Mouse (Mus musculus): ENCODE measurements around the gene Gm10666. TPM values are rescaled to one million over a fixed set of nuclear protein-coding genes. Genes with fewer than 3 reads are reported as not detected.
"Not testable (repeated sequence)": the region's sequence is repeated elsewhere in the genome, so short reads cannot be mapped to it uniquely, and the experiment has no call there.

The Gm10666 gene
- not detected in 2 replicates for polyA plus RNA-seq (2015; fragmentation: Nextera tagmentation; extraction: Ambion mirVana)

DNA sequence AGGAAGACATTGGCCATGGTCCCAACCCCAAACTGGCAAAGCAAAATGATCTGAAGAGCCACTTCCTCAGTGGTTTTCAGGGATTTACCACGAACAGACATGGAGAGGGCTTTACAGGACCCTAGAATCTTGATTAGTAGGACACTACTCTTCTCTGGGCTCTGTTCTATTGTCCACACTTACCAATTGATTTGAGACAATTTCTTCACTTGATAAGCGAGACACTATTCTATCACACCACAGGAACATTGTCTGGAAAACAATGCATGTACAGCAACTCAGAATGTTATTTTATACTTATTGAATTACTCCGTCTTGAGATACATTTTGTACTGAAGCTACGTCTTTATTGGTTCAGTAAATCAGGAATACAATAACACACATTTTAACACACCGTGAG is at the start of gene Gm10666:
Gene Gm10666 (minus strand): TSS at position 101 of the 400 bp plus-strand sequence.
- WGBS, result no CpG with 5 or more reads among the region's 5 CpGs
- H3K36me3 ChIP-seq (ENCODE audit: control insufficient read depth, insufficient read depth, low read length); H3K9me3 ChIP-seq (replicated peaks; ENCODE audit: control insufficient read depth, low read length, poor library complexity, severe bottlenecking); H3K4me1 ChIP-seq (ENCODE audit: control insufficient read depth, insufficient read depth, low read length); H3K4me2 ChIP-seq (ENCODE audit: low read length); H3K9ac ChIP-seq (ENCODE audit: low read depth, low read length); H3K27ac ChIP-seq (ENCODE audit: low read length); H3K4me3 ChIP-seq (ENCODE audit: low read depth, low read length); ATAC-seq; H3K27me3 ChIP-seq (ENCODE audit: control insufficient read depth, insufficient read depth, low read depth, low read length): not testable (repeated sequence)

- not testable (repeated sequence) for ATAC-seq; H3K4me1 ChIP-seq (ENCODE audit: control insufficient read depth, insufficient read depth, low read length); H3K9me3 ChIP-seq (replicated peaks; ENCODE audit: control insufficient read depth, low read length, poor library complexity, severe bottlenecking); H3K27me3 ChIP-seq (ENCODE audit: control insufficient read depth, insufficient read depth, low read depth, low read length); H3K9ac ChIP-seq (ENCODE audit: low read depth, low read length); H3K4me2 ChIP-seq (ENCODE audit: low read length); H3K4me3 ChIP-seq (ENCODE audit: low read depth, low read length); H3K27ac ChIP-seq (ENCODE audit: low read length); H3K36me3 ChIP-seq (ENCODE audit: control insufficient read depth, insufficient read depth, low read length)
- WGBS, result no CpG with 5 or more reads among the region's 3 CpGs
These were observed 29.4 kb upstream of the Gm10666 start, which contains the start of gene Vmn1r142 for GRCm38 (mm10) chr7:22163935-22164334. Gene Vmn1r142 (minus strand): TSS chr7:22164035.

GRCm38 (mm10) chr7:22118145-22118544 is 16.4 kb downstream of the Gm10666 start, which contains the start of gene Gm16451:
Gene Gm16451 (minus strand): TSS chr7:22118245.
- not testable (repeated sequence) for H3K4me3 ChIP-seq (ENCODE audit: low read depth, low read length); H3K27me3 ChIP-seq (ENCODE audit: control insufficient read depth, insufficient read depth, low read depth, low read length); H3K36me3 ChIP-seq (ENCODE audit: control insufficient read depth, insufficient read depth, low read length); H3K9me3 ChIP-seq (replicated peaks; ENCODE audit: control insufficient read depth, low read length, poor library complexity, severe bottlenecking); H3K9ac ChIP-seq (ENCODE audit: low read depth, low read length); H3K4me2 ChIP-seq (ENCODE audit: low read length); H3K4me1 ChIP-seq (ENCODE audit: control insufficient read depth, insufficient read depth, low read length); H3K27ac ChIP-seq (ENCODE audit: low read length); ATAC-seq
- WGBS, result no CpG with 5 or more reads among the region's 2 CpGs

Other genes with a start within 250 kb of the Gm10666 start
- gene Gm5891, start 213.4 kb downstream of the Gm10666 start, polyA plus RNA-seq (2015; fragmentation: Nextera tagmentation; extraction: Ambion mirVana), result not detected in 2 replicates
- gene Vmn1r137, start 140.2 kb downstream of the Gm10666 start, polyA plus RNA-seq (2015; fragmentation: Nextera tagmentation; extraction: Ambion mirVana), result not detected in 2 replicates
- not detected in 2 replicates for gene Vmn1r138, start 105.8 kb downstream of the Gm10666 start, polyA plus RNA-seq (2015; fragmentation: Nextera tagmentation; extraction: Ambion mirVana)
- gene Gm6176, start 78.4 kb downstream of the Gm10666 start, polyA plus RNA-seq (2015; fragmentation: Nextera tagmentation; extraction: Ambion mirVana), result not detected in 2 replicates
- not detected in 2 replicates for gene Vmn1r139, start 65.7 kb downstream of the Gm10666 start, polyA plus RNA-seq (2015; fragmentation: Nextera tagmentation; extraction: Ambion mirVana)
- not detected in 2 replicates for gene Gm16451, start 16.5 kb downstream of the Gm10666 start, polyA plus RNA-seq (2015; fragmentation: Nextera tagmentation; extraction: Ambion mirVana)
- gene Vmn1r142, start 29.3 kb upstream of the Gm10666 start, polyA plus RNA-seq (2015; fragmentation: Nextera tagmentation; extraction: Ambion mirVana), result not detected in 2 replicates
- gene Vmn1r143, start 54.6 kb upstream of the Gm10666 start, polyA plus RNA-seq (2015; fragmentation: Nextera tagmentation; extraction: Ambion mirVana), result not detected in 2 replicates
- gene Gm8653, start 66.5 kb upstream of the Gm10666 start, polyA plus RNA-seq (2015; fragmentation: Nextera tagmentation; extraction: Ambion mirVana), result not detected in 2 replicates
- gene Gm8453, start 94.7 kb upstream of the Gm10666 start, polyA plus RNA-seq (2015; fragmentation: Nextera tagmentation; extraction: Ambion mirVana), result not detected in 2 replicates
- not detected in 2 replicates for gene Gm4187, start 195.0 kb upstream of the Gm10666 start, polyA plus RNA-seq (2015; fragmentation: Nextera tagmentation; extraction: Ambion mirVana)
- not detected in 2 replicates for gene Gm8660, start 236.3 kb upstream of the Gm10666 start, polyA plus RNA-seq (2015; fragmentation: Nextera tagmentation; extraction: Ambion mirVana)

All from midbrain, embryonic 16.5 days (tissue).